Mouse (Mus musculus) layer of hippocampus, adult 2 months (tissue): ENCODE data around the gene Smyd1. TPM values are rescaled to one million over a fixed set of nuclear protein-coding genes. Genes with fewer than 3 reads are reported as not detected.

Experiments used
- DNase-seq, 2 experiments: peaks; one replicate each; pipeline ENCODE4 v3.0.0; 2022; ENCODE audit warnings: low spot score in 2 of 2
- H3K27ac ChIP-seq: fragments of 200-600 bp; 2 replicates; pipeline ENCODE4 v1.8.1; 2022
- H3K4me3 ChIP-seq: fragments of 200-600 bp; 2 replicates; pipeline ENCODE4 v1.8.1; 2022; ENCODE audit warnings: mild to moderate bottlenecking
- CTCF ChIP-seq: fragments of 200-600 bp; conservative IDR thresholded peaks from 2 replicates; pipeline ENCODE4 v1.8.1; 2022; ENCODE audit warnings: antibody characterized with exemption, mild to moderate bottlenecking, moderate library complexity
- total RNA-seq, 2 experiments: library from RNA; stranded (reverse); gene quantifications; 2 replicates each; pipeline ENCODE4 v1.2.3; 2021

The Smyd1 gene
- total RNA-seq, 2 experiments from 2014 or later: 0.59 to 1.3 TPM

DNA sequence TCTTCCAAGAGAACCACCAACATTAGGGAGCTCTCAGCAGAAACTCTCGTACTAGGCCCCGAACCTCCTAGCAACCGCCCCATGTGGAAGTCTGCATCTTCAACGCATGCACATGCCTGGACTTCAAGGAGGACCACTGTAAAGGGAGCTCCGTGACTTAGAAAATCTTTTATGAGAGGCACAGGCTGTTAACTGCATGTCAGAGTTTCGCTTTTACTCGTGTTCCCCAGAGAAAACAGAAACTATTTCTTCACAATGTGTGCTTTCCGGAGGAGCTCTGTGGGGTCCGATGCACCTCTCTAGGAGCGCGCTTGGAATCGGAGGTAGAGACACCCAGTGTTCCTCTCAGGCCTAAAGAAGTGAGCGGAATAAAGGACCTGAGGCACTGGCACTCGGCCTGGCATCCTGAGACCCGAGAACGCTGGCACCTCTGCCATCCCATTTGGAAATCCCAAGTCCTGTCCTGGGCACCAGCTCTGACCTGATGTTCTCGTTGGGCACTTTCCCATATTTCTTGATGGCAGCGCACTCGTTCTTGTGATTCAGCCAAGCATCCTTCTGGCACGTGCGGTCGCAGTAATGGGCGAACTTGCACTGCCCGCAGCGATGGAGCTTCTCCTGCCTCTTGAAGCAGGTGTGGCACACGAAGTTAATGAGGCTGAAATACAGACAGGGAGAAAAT, 82.8 kb downstream of the Smyd1 start:
- TF ChIP-seq CTCF: no peak
- no peak overlapping the region for H3K27ac ChIP-seq
- H3K4me3 ChIP-seq: no peak overlapping the region
- no peak for DNase-seq

GRCm38 (mm10) chr6:71237031-71237431, 85.0 kb downstream of the Smyd1 start:
- TF ChIP-seq CTCF: no peak
- no peak overlapping the region for H3K27ac ChIP-seq
- DNase-seq: no peak

GRCm38 (mm10) chr6:71236506-71236905, 85.5 kb downstream of the Smyd1 start:
- no peak overlapping the region for H3K4me3 ChIP-seq
- no peak overlapping the region for H3K27ac ChIP-seq
- DNase-seq: no peak
- no peak for TF ChIP-seq CTCF

More at GRCm38 (mm10) chr6:71237031-71237431, 85.0 kb downstream of the Smyd1 start:
- no peak overlapping the region for H3K4me3 ChIP-seq

DNA sequence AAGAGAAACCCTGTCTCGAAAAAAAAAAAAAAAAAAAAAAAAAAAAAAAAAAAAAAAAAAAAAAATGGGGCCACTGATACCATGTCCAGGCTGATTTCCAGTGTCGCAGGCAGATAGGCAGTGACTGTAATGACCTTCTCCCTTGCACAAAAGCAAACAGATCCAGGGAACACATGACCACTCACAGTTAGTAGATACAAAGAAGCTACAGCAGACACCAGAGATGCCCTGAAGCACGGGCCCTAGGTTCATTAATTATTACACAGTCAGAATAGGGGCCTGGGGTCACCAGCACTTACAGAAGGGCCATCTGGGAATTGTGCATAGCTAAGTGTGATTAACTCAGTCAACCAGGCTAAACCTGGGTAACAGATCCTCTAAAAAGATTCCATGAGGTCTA, 86.1 kb downstream of the Smyd1 start:
- no peak for TF ChIP-seq CTCF
- H3K27ac ChIP-seq: no peak overlapping the region
- no peak for DNase-seq
- no peak overlapping the region for H3K4me3 ChIP-seq

- DNase-seq: no peak
- H3K4me3 ChIP-seq: no peak overlapping the region
- no peak overlapping the region for H3K27ac ChIP-seq
- TF ChIP-seq CTCF: no peak
Observed at GRCm38 (mm10) chr6:71235121-71235520, 86.9 kb downstream of the Smyd1 start.

DNA sequence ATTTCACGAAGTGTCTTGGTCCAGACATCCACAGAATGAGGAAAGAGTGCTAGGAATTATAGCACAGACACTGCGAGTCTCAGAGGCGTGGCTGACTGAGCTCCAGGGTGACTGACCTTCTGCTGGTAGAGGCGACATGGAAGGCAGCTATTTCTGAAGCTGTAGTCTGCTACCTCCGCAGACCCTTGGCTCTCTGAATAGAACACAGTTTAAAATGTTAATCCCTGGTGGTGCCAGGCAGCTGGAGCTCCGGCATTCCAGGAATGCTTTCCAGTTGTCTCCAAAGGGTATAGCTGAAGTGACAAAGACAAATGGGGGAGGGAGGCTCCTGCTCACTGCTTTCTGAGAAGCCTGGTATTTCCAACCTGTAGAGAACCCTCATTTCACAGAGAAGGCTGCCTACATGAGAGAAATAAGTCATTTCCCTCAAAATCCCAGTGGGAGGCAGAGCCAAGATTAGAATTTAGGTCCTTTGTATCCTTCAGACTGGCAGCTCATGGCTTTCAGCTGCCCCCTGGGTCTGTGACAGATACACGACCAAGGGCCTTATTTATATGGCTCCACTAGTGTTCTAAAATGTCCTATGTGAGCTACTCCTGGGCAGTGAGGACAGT, 94.8 kb downstream of the Smyd1 start:
- no peak for DNase-seq
- no peak for TF ChIP-seq CTCF
- Histone ChIP-seq H3K4me3 (no peak overlapping the region), H3K27ac (no peak overlapping the region)

GRCm38 (mm10) chr6:71226544-71226943, 95.5 kb downstream of the Smyd1 start:
- Histone ChIP-seq H3K27ac (no peak overlapping the region), H3K4me3 (no peak overlapping the region)
- no peak for TF ChIP-seq CTCF
- DNase-seq: no peak

DNA sequence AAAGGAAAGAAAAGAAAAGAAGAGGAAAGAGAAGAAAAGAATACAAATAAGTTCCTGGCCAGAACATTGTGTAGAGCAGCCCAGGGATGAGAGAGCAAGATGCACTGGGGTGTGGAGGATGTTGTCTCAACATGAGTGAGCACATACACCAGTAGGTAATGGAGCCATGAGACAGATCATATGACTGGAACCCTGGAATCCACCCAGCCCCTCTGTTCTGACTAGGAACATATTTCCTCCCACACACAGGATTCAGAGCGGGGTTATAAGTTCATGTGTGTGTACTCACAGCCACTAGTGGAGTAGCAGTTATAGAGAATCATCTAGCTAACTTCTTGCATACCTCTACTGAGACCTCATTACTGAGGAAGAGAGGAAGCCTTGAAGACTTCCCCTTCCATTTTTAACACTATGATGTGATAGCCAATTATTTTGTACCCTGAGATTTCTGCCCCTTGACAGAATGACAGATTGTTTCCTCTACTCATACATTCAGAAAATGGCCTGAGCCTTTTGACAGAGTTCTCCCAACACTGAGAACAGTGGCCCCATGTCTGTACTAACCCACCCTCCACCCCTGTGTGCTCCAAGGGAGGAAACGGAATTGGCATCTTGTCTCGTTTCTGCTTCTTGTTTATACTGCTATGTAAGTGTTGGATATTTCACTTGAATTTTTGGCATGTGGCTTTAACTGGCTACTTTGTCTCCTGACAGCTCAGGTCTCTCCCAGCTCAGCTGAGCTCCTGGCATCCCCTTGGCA, 97.7 kb downstream of the Smyd1 start:
- DNase-seq: no peak
- no peak overlapping the region for H3K27ac ChIP-seq
- TF ChIP-seq CTCF: no peak
- H3K4me3 ChIP-seq: no peak overlapping the region

- H3K4me3 ChIP-seq: no peak overlapping the region
- no peak for DNase-seq
- H3K27ac ChIP-seq: no peak overlapping the region
- TF ChIP-seq CTCF: no peak
Observed at GRCm38 (mm10) chr6:71221501-71221900, 100.5 kb downstream of the Smyd1 start.

- Histone ChIP-seq H3K4me3 (no peak overlapping the region), H3K27ac (no peak overlapping the region)
- no peak for TF ChIP-seq CTCF
- no peak for DNase-seq
Observed at GRCm38 (mm10) chr6:71212471-71212870, 109.6 kb downstream of the Smyd1 start.

DNA sequence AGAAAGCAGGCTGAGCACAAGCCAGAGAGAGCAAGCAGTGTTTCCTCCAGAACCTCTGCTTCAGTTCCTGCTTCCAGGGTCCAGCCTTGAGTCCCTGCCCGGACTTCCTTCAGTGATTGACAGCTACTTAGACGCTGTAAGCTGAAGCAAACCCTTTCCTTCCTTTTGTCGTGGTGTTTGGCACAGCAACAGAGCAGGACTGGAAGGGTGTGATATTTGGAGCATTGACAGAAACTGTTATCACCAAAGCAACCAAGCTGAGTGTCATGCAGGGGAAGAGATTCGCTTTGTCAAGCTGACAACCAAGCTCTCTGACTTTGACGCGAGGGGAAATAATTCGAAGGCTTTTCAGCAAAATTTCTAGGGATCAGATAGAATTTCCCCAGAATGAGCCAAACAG, 110.1 kb downstream of the Smyd1 start:
- no peak overlapping the region for H3K4me3 ChIP-seq
- H3K27ac ChIP-seq: no peak overlapping the region
- peak in 1 of 2 experiments; percentile 26 for DNase-seq
- no peak for TF ChIP-seq CTCF

DNA sequence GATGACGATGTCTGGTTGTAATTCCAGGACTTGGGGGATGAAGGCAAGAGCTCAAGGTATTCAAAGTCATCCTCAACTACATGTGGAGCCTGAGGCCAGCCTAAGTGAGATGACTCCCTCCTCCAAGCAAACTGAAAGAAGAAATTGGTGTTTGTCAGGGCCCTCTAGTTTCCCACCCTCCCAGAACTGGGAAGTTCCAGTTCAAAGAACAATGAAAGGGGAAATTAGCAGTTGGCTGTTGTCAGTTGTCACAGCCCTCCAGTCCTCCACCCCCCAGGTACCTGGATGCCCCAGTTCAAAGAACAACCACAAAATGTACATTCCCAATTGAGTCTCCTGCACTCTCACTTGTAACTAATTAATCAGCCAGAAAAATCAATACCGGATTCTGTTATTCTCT, 113.3 kb downstream of the Smyd1 start:
- TF ChIP-seq CTCF: no peak
- no peak for DNase-seq
- H3K4me3 ChIP-seq: no peak overlapping the region
- H3K27ac ChIP-seq: no peak overlapping the region

DNA sequence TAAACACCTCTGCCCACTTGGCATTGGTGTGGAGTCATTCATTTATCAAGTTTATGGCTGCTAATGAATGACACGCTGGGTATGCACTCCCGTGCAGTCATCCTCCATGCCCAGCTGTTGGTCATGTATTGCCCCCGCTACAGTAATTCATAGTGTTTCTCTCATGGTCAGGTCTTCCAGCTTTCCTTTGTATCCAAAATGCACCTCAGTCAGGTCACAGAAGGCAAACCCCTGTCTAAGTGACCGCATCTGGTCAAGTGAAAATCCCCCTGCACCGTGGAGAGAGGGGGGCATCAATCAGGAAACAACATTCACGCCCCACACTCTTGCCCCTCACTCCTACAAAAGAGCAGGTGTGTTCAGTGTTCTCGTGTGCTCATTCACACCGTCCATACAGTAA, 117.9 kb downstream of the Smyd1 start:
- TF ChIP-seq CTCF: no peak
- Histone ChIP-seq H3K27ac (no peak overlapping the region), H3K4me3 (no peak overlapping the region)
- no peak for DNase-seq
